Mouse (Mus musculus) intestine, embryonic 16.5 days (tissue): ENCODE measurements around the gene Fam166b. TPM values are rescaled to one million over a fixed set of nuclear protein-coding genes. Genes with fewer than 3 reads are reported as not detected.

Source experiments
- polyA plus RNA-seq: library from polyadenylated mRNA; unstranded; fragments of >200 nt; fragmentation: Nextera tagmentation; extraction: Ambion mirVana; gene quantifications from 2 replicates; pipeline ENCODE4 v1.2.1, GENCODE M21; 2015

Gene Fam166b
- polyA plus RNA-seq, 1 experiment from 2014 or later: 0.10 TPM

Other genes starting within 250 kb of the Fam166b start
- gene Atp8b5, start 162.0 kb downstream of the Fam166b start, polyA plus RNA-seq: 1.2 and 1.4 TPM in 2 replicates
- 11.8 and 13.0 TPM in 2 replicates for gene Rusc2, start 47.2 kb downstream of the Fam166b start, polyA plus RNA-seq
- gene Tesk1, start 12.8 kb upstream of the Fam166b start, polyA plus RNA-seq: 1.7 and 2.2 TPM in 2 replicates
- gene Cd72, start 25.5 kb upstream of the Fam166b start, polyA plus RNA-seq: 2.5 and 2.6 TPM in 2 replicates
- gene Sit1, start 54.6 kb upstream of the Fam166b start, polyA plus RNA-seq: not detected in 2 replicates
- gene Ccdc107, start 63.8 kb upstream of the Fam166b start, polyA plus RNA-seq: 96.7 and 102 TPM in 2 replicates
- gene Arhgef39, start 70.6 kb upstream of the Fam166b start, polyA plus RNA-seq: 40.9 and 49.7 TPM in 2 replicates
- 25.0 and 25.2 TPM in 2 replicates for gene Car9, start 77.8 kb upstream of the Fam166b start, polyA plus RNA-seq
- 574 and 599 TPM in 2 replicates for gene Tpm2, start 94.6 kb upstream of the Fam166b start, polyA plus RNA-seq
- 78.7 and 80.5 TPM in 2 replicates for gene Creb3, start 133.2 kb upstream of the Fam166b start, polyA plus RNA-seq
- 41.2 and 41.9 TPM in 2 replicates for gene Tln1, start 133.6 kb upstream of the Fam166b start, polyA plus RNA-seq
- gene Rgp1, start 149.6 kb upstream of the Fam166b start, polyA plus RNA-seq: 18.2 and 19.5 TPM in 2 replicates
- 12.5 and 12.9 TPM in 2 replicates for gene Gba2, start 149.7 kb upstream of the Fam166b start, polyA plus RNA-seq
- gene Msmp, start 155.4 kb upstream of the Fam166b start, polyA plus RNA-seq: 1.0 TPM in 1 of 2 replicates, not detected in the other
- gene Npr2, start 202.8 kb upstream of the Fam166b start, polyA plus RNA-seq: 4.9 and 6.2 TPM in 2 replicates
- 0.60 and 1.3 TPM in 2 replicates for gene Spag8, start 224.5 kb upstream of the Fam166b start, polyA plus RNA-seq
- 187 and 208 TPM in 2 replicates for gene Hint2, start 227.3 kb upstream of the Fam166b start, polyA plus RNA-seq
- 3.3 and 3.4 TPM in 2 replicates for gene Tmem8b, start 239.8 kb upstream of the Fam166b start, polyA plus RNA-seq
- gene Fam221b, start 240.0 kb upstream of the Fam166b start, polyA plus RNA-seq: 1.6 and 2.2 TPM in 2 replicates